Mouse (Mus musculus): ENCODE measurements around the gene Klkb1. TPM values are rescaled to one million over a fixed set of nuclear protein-coding genes. Genes with fewer than 3 reads are reported as not detected.
"Not testable (repeated sequence)": the region's sequence is repeated elsewhere in the genome, so short reads cannot be mapped to it uniquely, and the experiment has no call there.

The Klkb1 gene
- polyA plus RNA-seq (2016; fragmentation: Nextera tagmentation; extraction: Ambion mirVana): 0.04 TPM in 1 of 2 replicates, not detected in the other

GRCm38 (mm10) chr8:45294687-45295086 lies at the start of gene Klkb1:
Klkb1 (minus strand) TSS chr8:45294859.
- no peaks in the 10 kb centered on the region for H3K27me3 ChIP-seq (ENCODE audit: low read depth, poor library complexity, severe bottlenecking)
- no peak for DNase-seq (ENCODE audit: low spot score)
- H3K27ac ChIP-seq (replicated peaks): no peak within 1 kb of the TSS
- 92% methylated on average over 7 of the region's 7 CpGs for WGBS
- H3K36me3 ChIP-seq: no peaks in the 10 kb centered on the region
- H3K4me3 ChIP-seq: no peak within 1 kb of the TSS
- no peaks in the 10 kb centered on the region for H3K4me1 ChIP-seq
- no peaks in the 10 kb centered on the region for H3K9me3 ChIP-seq (replicated peaks)

- 93% methylated on average over 8 of the region's 8 CpGs for WGBS
- Histone ChIP-seq H3K9me3 (replicated peaks) (no peaks in the 10 kb centered on the region), H3K27me3 (ENCODE audit: low read depth, poor library complexity, severe bottlenecking) (no peaks in the 10 kb centered on the region), H3K4me1 (peaks cover 11% of the 10 kb centered on the region; the same call in 1 of the 2 replicates), H3K4me3 (no peak overlapping the region), H3K27ac (replicated peaks) (no peak overlapping the region), H3K36me3 (peaks cover 2% of the 10 kb centered on the region; the same call in 1 of the 2 replicates)
- DNase-seq (ENCODE audit: low spot score): no peak
Observed at GRCm38 (mm10) chr8:45344298-45344697, 49.6 kb upstream of the Klkb1 start.

GRCm38 (mm10) chr8:45341630-45342628 lies 47.3 kb upstream of the Klkb1 start:
- H3K36me3 ChIP-seq: no peaks in the 10 kb centered on the region
- H3K4me1 ChIP-seq: peaks cover 11% of the 10 kb centered on the region; the same call in 1 of the 2 replicates
- WGBS: 91% methylated on average over 12 of the region's 12 CpGs
- no peak for DNase-seq (ENCODE audit: low spot score)
- H3K27ac ChIP-seq (replicated peaks): no peak overlapping the region
- H3K27me3 ChIP-seq (ENCODE audit: low read depth, poor library complexity, severe bottlenecking): no peaks in the 10 kb centered on the region
- no peaks in the 10 kb centered on the region for H3K9me3 ChIP-seq (replicated peaks)
- H3K4me3 ChIP-seq: no peak overlapping the region

GRCm38 (mm10) chr8:45333493-45333892 lies 38.8 kb upstream of the Klkb1 start:
- no peaks in the 10 kb centered on the region for H3K9me3 ChIP-seq (replicated peaks)
- WGBS: 4% methylated on average over 8 of the region's 8 CpGs
- no peak for DNase-seq (ENCODE audit: low spot score)
- H3K36me3 ChIP-seq: no peaks in the 10 kb centered on the region
- H3K27me3 ChIP-seq (ENCODE audit: low read depth, poor library complexity, severe bottlenecking): peaks cover 22% of the 10 kb centered on the region
- peak overlapping the region; percentile 71 for H3K4me3 ChIP-seq
- peaks cover 18% of the 10 kb centered on the region for H3K4me1 ChIP-seq
- H3K27ac ChIP-seq (replicated peaks): peak overlapping the region; percentile 81

DNA sequence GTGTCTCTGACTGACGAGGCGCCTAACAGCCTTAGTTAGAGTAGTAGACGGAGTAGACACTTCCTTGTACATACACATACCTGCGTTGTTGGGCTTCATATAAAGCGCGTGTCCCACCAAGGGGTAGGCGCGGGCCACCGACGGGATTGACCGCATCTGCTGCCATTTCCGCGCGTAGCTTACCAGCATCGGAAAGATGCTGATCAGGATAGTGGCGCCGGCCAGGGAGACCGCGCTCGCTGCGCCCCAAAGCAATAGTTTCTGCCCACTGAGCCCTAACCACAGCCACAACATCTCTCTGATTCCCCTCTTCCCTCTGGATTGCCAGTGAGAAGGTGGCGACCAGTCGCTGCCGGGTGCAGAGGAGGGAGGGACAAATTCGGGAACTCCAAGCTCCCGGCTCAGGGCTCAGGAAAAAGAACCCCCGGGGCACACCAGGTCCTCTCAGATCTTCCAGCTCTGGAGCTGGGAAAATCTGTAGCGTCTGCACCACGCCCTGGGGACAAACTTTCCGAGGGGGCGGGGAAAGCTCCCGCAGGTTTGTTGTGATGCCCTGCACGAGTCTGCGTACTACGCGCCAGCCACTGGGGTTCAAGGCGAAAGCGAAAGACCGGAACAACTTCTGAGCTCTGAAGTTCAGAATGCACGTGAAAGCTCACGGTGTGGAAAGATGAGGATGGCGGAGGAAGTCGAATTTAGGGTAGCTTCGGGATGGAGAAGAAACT lies 38.2 kb upstream of the Klkb1 start, which contains the start of gene Cyp4v3:
Gene Cyp4v3, minus strand, starts transcription at position 532 of the 725 bp plus-strand sequence.
- H3K9me3 ChIP-seq (replicated peaks): no peaks in the 10 kb centered on the region
- DNase-seq (ENCODE audit: low spot score): peak; percentile 68
- H3K4me3 ChIP-seq: peak within 1 kb of the TSS; percentile 71
- WGBS: under 1% methylated on average over 42 of the region's 44 CpGs
- H3K36me3 ChIP-seq: no peaks in the 10 kb centered on the region
- H3K4me1 ChIP-seq: peaks cover 18% of the 10 kb centered on the region
- peaks cover 22% of the 10 kb centered on the region for H3K27me3 ChIP-seq (ENCODE audit: low read depth, poor library complexity, severe bottlenecking)
- H3K27ac ChIP-seq (replicated peaks): peak within 1 kb of the TSS; percentile 81

DNA sequence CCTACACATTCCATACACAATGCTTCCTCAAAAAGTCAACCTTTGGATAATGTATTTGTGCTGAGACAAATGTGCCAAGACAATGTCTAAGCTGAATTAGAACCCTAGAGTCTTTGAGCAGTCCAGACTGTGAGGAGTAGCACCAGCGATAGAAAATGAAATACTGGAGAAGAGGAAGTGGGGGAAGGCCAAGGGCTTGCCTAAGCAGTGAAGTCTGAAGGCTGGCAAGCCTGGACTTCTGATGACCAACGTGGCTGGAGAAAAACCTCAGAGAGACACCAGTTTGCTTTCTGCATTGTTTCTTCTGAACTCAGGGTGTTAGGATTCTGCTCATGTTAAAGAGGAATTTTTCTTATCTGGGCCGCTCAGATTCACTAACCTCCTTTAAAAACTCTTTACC lies 36.2 kb upstream of the Klkb1 start:
- WGBS: 81% methylated on average over 3 of the region's 3 CpGs
- no peak overlapping the region for H3K4me3 ChIP-seq
- no peak for DNase-seq (ENCODE audit: low spot score)
- H3K36me3 ChIP-seq: no peaks in the 10 kb centered on the region
- peaks cover 18% of the 10 kb centered on the region for H3K4me1 ChIP-seq
- no peak overlapping the region for H3K27ac ChIP-seq (replicated peaks)
- H3K27me3 ChIP-seq (ENCODE audit: low read depth, poor library complexity, severe bottlenecking): peaks cover 22% of the 10 kb centered on the region
- H3K9me3 ChIP-seq (replicated peaks): no peaks in the 10 kb centered on the region

DNA sequence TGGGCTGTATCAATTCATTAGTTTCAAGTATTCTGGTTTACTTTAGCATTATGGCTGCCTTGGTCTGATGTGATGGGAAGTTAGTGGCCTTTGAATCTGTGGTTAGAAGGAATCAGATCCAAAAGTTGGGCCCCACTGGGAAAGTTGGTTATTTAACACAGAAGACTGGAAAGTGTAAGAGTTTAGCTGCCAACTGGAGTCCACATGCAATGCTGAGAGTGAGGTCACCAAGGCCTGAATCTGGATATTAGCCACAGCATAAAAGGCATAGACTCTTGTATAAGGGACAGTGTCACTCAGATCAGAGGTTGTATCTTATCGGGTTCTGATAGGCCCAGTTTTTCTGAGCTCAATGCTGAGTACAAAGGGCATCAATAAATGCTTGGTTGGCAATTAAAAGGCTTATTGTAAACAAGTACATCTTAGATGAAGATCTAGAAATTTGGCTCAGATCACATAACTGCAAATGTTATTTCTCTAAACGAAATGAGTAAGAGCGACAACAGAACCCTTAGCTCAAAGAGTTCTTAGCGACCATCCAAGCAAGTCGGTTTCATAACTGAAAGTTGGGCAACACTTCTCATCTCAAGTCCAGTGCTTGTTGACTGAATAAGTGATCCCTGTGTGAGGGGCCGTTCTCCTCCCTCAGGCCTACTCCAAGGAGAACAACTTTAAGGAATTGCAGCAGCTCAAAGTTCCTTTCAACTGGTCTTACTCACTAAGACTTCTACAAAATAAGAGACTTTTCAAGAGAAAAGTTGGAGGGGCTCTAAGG lies 34.7 kb upstream of the Klkb1 start:
- no peak overlapping the region for H3K27ac ChIP-seq (replicated peaks)
- H3K9me3 ChIP-seq (replicated peaks): no peaks in the 10 kb centered on the region
- peaks cover 18% of the 10 kb centered on the region for H3K4me1 ChIP-seq
- H3K4me3 ChIP-seq: no peak overlapping the region
- DNase-seq (ENCODE audit: low spot score): no peak
- WGBS: 91% methylated on average over 6 of the region's 6 CpGs
- peaks cover 21% of the 10 kb centered on the region for H3K27me3 ChIP-seq (ENCODE audit: low read depth, poor library complexity, severe bottlenecking)
- H3K36me3 ChIP-seq: no peaks in the 10 kb centered on the region

GRCm38 (mm10) chr8:45327076-45327475 lies 32.4 kb upstream of the Klkb1 start:
- not testable (repeated sequence) for H3K27ac ChIP-seq (replicated peaks); H3K27me3 ChIP-seq (ENCODE audit: low read depth, poor library complexity, severe bottlenecking); H3K36me3 ChIP-seq; H3K4me3 ChIP-seq; DNase-seq (ENCODE audit: low spot score); H3K4me1 ChIP-seq; H3K9me3 ChIP-seq (replicated peaks)

- Histone ChIP-seq H3K27ac (replicated peaks) (no peak overlapping the region), H3K9me3 (replicated peaks) (no peaks in the 10 kb centered on the region), H3K4me1 (no peaks in the 10 kb centered on the region), H3K4me3 (no peak overlapping the region), H3K27me3 (ENCODE audit: low read depth, poor library complexity, severe bottlenecking) (no peaks in the 10 kb centered on the region), H3K36me3 (no peaks in the 10 kb centered on the region)
- WGBS: 87% methylated on average over 4 of the region's 4 CpGs
- no peak for DNase-seq (ENCODE audit: low spot score)
Observed at GRCm38 (mm10) chr8:45324151-45324550, 29.5 kb upstream of the Klkb1 start.

- no peak for DNase-seq (ENCODE audit: low spot score)
- Histone ChIP-seq H3K27ac (replicated peaks) (no peak overlapping the region), H3K4me1 (no peaks in the 10 kb centered on the region), H3K4me3 (no peak overlapping the region), H3K27me3 (ENCODE audit: low read depth, poor library complexity, severe bottlenecking) (no peaks in the 10 kb centered on the region), H3K9me3 (replicated peaks) (no peaks in the 10 kb centered on the region), H3K36me3 (no peaks in the 10 kb centered on the region)
- WGBS: 88% methylated on average over 2 of the region's 2 CpGs
Observed at GRCm38 (mm10) chr8:45321365-45321764, 26.7 kb upstream of the Klkb1 start.

DNA sequence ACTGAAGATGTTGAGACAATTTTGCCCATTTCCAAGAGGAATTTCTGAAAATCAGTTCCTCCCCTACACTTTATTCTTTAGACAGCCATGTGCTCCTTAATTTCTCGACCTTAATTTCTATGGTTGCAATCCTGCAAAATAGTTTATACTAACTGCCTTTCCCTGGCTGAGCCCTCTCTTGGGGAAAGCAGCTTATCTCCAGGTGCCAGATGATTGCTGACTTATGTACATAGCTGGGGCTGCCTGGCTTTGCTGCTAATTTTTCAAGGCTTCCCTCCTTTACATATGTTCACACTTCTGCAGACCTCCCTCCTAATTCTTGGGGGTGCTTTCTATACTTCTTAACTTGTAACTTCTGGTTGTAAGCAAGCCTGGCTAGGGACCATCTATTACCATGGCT lies 26.3 kb upstream of the Klkb1 start:
- no peak overlapping the region for H3K27ac ChIP-seq (replicated peaks)
- WGBS: 72% methylated on average over 1 of the region's 1 CpGs
- H3K4me1 ChIP-seq: no peaks in the 10 kb centered on the region
- H3K27me3 ChIP-seq (ENCODE audit: low read depth, poor library complexity, severe bottlenecking): no peaks in the 10 kb centered on the region
- no peak overlapping the region for H3K4me3 ChIP-seq
- H3K9me3 ChIP-seq (replicated peaks): no peaks in the 10 kb centered on the region
- DNase-seq (ENCODE audit: low spot score): no peak
- H3K36me3 ChIP-seq: no peaks in the 10 kb centered on the region

DNA sequence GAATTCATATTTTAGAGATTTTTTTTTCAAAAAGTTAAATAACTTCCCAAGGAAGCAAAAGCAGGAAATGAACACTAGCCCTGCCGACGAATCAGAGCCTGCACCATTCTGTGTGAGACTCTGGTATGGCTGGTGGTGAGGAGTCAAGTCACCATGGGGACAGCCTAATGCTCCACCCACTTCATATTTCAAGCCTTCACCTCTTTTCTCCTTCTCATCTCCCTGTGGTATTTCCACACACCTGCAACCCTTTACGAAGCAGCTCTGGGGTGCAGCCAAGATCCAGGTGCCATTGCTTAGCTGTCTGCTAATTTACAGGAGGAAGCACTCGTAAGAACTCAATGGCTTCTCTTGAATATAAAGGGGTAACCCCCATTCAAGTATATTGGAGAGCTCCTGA lies 16.3 kb upstream of the Klkb1 start:
- no peak for DNase-seq (ENCODE audit: low spot score)
- Histone ChIP-seq H3K9me3 (replicated peaks) (no peaks in the 10 kb centered on the region), H3K27ac (replicated peaks) (no peak overlapping the region), H3K36me3 (no peaks in the 10 kb centered on the region), H3K4me3 (no peak overlapping the region), H3K4me1 (no peaks in the 10 kb centered on the region), H3K27me3 (ENCODE audit: low read depth, poor library complexity, severe bottlenecking) (no peaks in the 10 kb centered on the region)
- WGBS: 88% methylated on average over 4 of the region's 4 CpGs

Data from midbrain, embryonic 10.5 days (tissue).